Mouse (Mus musculus) adrenal gland (tissue): ENCODE measurements around the gene Cenpe.
"Not testable (repeated sequence)": the region's sequence is repeated elsewhere in the genome, so short reads cannot be mapped to it uniquely, and the experiment has no call there.

Experiments used
- intact Hi-C: fragments of 180-260 bp; cut with DNase I; formaldehyde crosslinking; loops from one replicate; pipeline ENCODE4 v1.15.1; 2025
- long read RNA-seq, 2 experiments: library from polyadenylated mRNA; unstranded; transcript quantifications; one replicate each; pipeline ENCODE4 v2.0.0; 2020; ENCODE audit warnings: borderline replicate concordance in 1 of 2; ENCODE audit not compliant: insufficient replicate concordance in 1 of 2

Gene Cenpe
- long read RNA-seq, experiment 1, partial matches to known transcripts: 0 of 1 reads
- long read RNA-seq, experiment 1, other reads (novel, unspliced or antisense): 1 of 1 reads
- long read RNA-seq, experiment 2, partial matches to known transcripts: 3 of 3 reads
- long read RNA-seq, experiment 2, other reads (novel, unspliced or antisense): 0 of 3 reads

DNA sequence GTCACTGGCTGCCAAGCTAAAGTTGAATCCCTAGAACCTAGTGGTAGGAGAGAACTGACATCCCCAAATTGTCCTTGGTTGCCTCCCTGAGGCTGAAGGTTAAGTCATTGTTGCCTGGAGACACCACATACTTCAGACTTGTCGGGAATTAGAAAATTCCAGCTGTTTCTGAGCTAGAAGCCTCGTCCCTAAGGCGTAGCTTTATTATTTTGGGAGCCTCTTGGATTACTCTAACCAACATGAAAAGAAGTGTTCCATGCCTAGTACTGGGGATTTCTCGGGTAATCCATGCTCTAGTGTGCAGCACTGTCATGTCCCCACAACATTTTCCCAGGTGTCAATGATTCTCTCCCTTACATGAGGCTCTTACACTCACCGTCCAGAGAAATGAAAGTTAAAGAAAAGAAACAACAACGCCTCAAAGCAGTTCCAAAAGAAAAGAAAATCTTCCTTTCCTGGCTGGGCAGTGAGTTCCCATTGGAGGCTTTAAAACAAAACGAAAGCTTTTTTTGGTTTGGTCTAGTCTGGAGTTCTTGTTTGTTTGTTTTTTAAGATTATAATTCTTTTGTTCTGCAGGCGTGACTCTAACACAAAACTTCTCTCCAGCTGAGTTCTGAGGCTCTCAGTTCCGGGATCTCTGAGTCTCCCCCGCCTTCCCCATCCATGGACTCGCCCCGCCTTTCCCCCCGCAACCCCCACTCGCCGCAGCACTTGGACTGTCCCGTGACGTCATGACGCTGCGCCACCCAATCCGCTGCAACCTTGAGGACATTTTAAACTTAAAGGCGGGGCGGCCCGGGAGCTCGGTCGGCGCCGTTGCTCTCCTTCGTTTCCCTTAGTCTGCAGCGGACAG is at the start of gene Cenpe:
Cenpe (plus strand) TSS at position 733 of the 853 bp plus-strand sequence.
- intact Hi-C loops: no loop called here

- intact Hi-C loops: no loop called here
Measured at GRCm38 (mm10) chr3:135171898-135172446, 40.4 kb upstream of the Cenpe start.

DNA sequence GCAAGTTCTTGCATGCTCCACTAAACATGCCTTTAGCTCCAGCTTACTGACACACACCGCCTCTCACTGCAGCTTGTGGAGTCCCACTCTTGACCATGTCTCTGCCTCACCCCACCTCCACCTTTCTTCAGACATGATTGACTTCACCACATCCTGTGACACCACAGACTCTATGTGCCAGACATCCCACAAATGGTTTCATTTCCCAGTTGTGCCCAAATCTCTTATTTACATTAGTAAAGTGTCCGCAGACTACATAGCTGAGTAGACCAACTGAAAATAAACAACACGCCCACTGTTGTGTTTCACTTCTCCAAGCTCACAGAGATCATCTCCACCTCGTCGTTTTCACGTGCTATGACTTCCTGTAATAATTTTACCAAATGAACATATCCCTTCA is 20.5 kb upstream of the Cenpe start:
- intact Hi-C loops: no loop called here

DNA sequence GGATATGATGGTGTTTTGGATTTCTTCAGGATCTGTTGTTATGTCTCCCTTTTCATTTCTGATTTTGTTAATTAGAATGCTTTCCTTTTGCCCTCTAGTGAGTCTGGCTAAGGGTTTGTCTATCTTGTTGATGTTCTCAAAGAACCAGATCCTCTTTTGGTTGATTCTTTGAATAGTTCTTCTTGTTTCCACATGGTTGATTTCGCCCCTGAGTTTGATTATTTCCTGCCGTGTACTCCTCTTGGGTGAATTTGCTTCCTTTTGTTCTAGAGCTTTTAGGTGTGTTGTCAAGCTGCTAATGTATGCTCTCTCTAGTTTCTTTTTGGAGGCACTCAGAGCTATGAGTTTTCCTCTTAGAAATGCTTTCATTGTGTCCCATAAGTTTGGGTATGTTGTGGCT is 14.3 kb upstream of the Cenpe start:
- intact Hi-C loops: not testable (repeated sequence)

GRCm38 (mm10) chr3:135200409-135201303 is 11.7 kb upstream of the Cenpe start:
- intact Hi-C loops: no loop called here

- intact Hi-C loops: loop anchor here (5.0 kb wide), 2 partner anchors 489 to 559 kb away; no protein-coding TSS in a partner anchor
Measured at GRCm38 (mm10) chr3:135206621-135207020, 5.7 kb upstream of the Cenpe start.

GRCm38 (mm10) chr3:135212658-135213350 is 467 bp downstream of the Cenpe start:
- intact Hi-C loops: no loop called here

- intact Hi-C loops: no loop called here
Measured at GRCm38 (mm10) chr3:135232058-135232457, 19.7 kb downstream of the Cenpe start.

GRCm38 (mm10) chr3:135232462-135232861 is 20.1 kb downstream of the Cenpe start:
- intact Hi-C loops: no loop called here

DNA sequence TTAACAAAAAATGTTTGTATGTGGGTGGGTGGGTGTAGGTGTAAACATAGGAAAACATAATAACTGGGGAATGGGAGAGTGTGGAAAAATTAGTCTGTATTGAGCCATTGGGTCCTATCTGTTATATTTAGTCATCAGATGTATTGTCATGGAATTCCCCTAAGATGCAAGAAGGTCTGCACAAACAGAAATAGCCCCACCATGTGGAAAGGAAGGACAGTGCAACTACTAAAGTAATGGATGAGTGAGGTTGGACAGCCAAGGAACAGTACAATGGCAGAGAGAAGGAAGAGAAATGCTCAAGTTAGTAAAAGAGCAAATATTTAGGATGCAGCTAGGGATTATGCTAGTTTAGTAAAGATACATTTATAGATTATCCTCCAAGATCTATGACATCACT is 33.4 kb downstream of the Cenpe start:
- intact Hi-C loops: no loop called here

DNA sequence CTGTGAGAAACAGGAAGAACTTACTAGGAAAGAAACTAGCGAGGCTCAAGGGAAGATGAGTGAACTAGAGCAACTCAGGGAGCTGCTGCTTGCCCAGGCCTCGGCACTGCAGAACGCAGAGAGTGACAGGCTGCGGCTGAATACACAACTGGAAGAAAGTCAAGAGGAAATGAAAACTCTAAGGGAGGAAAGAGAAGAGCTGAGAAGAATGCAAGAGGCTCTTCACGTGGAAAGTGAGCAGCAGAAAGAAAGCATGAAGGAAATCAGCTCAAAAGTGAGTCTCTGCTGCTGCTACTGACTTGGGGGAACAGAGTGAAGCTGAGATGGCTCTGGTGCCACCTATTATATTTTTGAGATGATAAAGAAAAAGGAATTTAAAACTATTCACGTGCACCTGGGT is 34.5 kb downstream of the Cenpe start:
- intact Hi-C loops: no loop called here

DNA sequence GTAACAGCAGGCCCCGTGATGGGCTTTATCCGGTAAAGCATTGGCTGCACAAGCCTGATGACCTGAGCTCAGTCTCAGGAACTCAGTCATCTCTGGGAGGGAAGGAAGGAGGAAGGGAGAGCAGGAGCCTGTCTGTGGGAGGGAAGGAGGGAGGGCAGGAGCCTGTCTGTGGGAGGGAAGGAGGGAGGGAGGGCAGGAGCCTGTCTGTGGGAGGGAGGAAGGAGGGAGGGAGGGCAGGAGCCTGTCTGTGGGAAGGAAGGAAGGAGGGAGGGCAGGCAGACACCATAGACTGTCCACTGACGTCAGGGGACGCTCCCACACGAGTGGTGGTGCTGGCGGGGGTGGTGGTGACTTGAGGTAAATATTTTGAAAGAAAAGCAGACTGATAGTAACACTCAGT is 36.8 kb downstream of the Cenpe start:
- intact Hi-C loops: no loop called here

DNA sequence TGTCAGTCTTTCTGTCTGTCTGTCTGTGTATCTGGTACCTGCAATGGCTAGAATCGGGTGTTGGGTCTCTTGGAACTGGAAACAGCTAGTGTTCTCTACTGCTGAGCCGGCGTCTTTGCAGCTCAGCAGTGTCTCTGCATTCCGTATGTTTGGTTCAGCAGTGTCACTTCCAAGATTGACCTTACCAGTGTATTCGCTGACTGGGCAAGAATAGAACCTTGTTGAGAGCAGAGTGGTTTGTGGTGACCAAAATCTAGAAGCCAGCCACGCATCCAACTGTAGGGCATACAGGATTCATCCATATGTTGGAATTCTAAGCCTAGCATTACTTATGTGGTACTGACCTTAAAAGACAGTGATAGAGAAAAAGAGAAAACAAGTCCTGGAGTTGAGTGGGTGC is 39.5 kb downstream of the Cenpe start:
- intact Hi-C loops: no loop called here

- intact Hi-C loops: no loop called here
Measured at GRCm38 (mm10) chr3:135254784-135255183, 42.4 kb downstream of the Cenpe start.

DNA sequence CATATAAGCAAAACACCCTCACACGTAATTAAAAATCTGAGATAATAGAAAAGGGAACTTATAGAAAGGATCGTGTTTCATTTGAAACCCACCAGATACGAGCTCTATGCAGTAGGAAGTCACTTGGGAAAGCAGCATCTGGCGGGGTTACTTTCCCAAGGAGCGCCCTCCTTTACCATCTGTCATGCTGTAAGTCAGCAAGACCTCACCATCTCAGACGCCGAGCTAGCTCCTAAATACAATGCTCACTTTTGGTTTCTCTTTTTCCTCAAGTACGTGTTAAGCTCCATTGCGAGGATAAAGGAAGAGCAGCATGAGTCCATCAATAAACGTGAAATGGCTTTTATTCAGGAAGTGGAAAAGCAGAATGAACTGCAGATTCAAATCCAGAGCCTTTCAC is 46.6 kb downstream of the Cenpe start:
- intact Hi-C loops: no loop called here

- intact Hi-C loops: no loop called here
Measured at GRCm38 (mm10) chr3:135260233-135260632, 47.9 kb downstream of the Cenpe start.

GRCm38 (mm10) chr3:135268616-135269015 is 56.3 kb downstream of the Cenpe start:
- intact Hi-C loops: no loop called here

DNA sequence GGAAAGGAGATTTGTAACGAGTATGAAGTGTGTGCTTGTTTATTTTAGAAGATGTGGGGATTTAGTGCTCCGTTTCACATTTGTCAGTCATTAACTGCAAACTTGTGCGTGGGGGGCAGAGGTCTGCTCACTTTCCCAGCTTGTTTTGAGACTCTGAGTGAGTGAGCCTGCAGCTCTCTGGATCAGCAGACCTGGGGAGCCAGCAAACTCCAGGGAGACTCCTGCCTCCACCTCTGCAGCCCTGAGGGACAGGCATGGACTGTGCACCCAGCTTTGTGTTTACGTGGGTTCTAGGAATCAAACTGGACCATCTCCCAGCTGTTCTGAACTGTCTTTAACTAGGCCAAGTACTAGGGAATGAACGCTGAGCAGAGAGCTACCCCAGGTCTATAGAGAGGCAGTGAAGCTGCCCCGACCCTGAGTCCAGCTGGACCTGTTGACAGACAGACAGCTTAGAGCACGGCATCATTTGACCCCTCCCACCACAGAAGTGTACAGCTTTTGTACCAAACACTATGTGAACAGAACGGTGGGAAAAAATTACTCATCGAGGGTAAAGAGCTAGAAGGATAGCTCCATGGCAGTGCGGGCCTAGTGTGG is 57.2 kb downstream of the Cenpe start:
- intact Hi-C loops: no loop called here

- intact Hi-C loops: no loop called here
Measured at GRCm38 (mm10) chr3:135272627-135273026, 60.3 kb downstream of the Cenpe start.

- intact Hi-C loops: no loop called here
Measured at GRCm38 (mm10) chr3:135273047-135273446, 60.7 kb downstream of the Cenpe start.
